Mouse (Mus musculus) heart, postnatal 0 days (tissue): ENCODE measurements around the gene Dennd2a. TPM values are rescaled to one million over a fixed set of nuclear protein-coding genes. Genes with fewer than 3 reads are reported as not detected.

Source experiments
- ATAC-seq: fragments of 200-750 bp; cut with Nextera tagmentation; 2 replicates; pipeline ENCODE4 v1.8.0; 2017; ENCODE audit warnings: low read depth, moderate number of reproducible peaks, moderate library complexity; ENCODE audit not compliant: insufficient read depth
- DNase-seq: peaks from one replicate; pipeline ENCODE4 v3.0.0-alpha.2; 2016; ENCODE audit warnings: low spot score
- H3K27ac ChIP-seq: fragments of 300-500 bp; sonication (generic); 2 replicates; pipeline ENCODE4 v1.5.1; 2014; ENCODE audit warnings: low read depth, mild to moderate bottlenecking
- H3K27me3 ChIP-seq: fragments of 300-500 bp; sonication (generic); 2 replicates; pipeline ENCODE4 v1.6.1; 2014; ENCODE audit warnings: low read length, mixed read lengths; ENCODE audit not compliant: control insufficient read depth, insufficient read depth
- H3K36me3 ChIP-seq: fragments of 300-500 bp; sonication (generic); replicated peaks from 2 replicates; pipeline ENCODE4 v1.6.1; 2014; ENCODE audit warnings: low read length, mixed read lengths; ENCODE audit not compliant: control insufficient read depth, insufficient read depth
- H3K4me1 ChIP-seq: fragments of 300-500 bp; sonication (generic); 2 replicates; pipeline ENCODE4 v1.6.1; 2014; ENCODE audit warnings: antibody characterized with exemption; ENCODE audit not compliant: control insufficient read depth, insufficient read depth
- H3K4me2 ChIP-seq: fragments of 300-500 bp; sonication (generic); 2 replicates; pipeline ENCODE4 v1.6.1; 2014; ENCODE audit warnings: low read depth, mild to moderate bottlenecking, low read length, moderate library complexity
- H3K4me3 ChIP-seq: fragments of 300-500 bp; sonication (generic); 2 replicates; pipeline ENCODE4 v1.5.1; 2014; ENCODE audit warnings: low read depth, low read length
- H3K9ac ChIP-seq: fragments of 300-500 bp; sonication (generic); replicated peaks from 2 replicates; pipeline ENCODE4 v1.6.1; 2014; ENCODE audit warnings: low read depth, low read length, mixed read lengths
- H3K9me3 ChIP-seq: fragments of 300-500 bp; sonication (generic); replicated peaks from 2 replicates; pipeline ENCODE4 v1.6.1; 2016; ENCODE audit warnings: low read length; ENCODE audit not compliant: control insufficient read depth
- CTCF ChIP-seq: IDR thresholded peaks from 2 replicates; pipeline ENCODE4 v1.5.1; 2016; ENCODE audit warnings: antibody characterized with exemption, control low read depth, low read depth
- EP300 ChIP-seq: IDR thresholded peaks from 2 replicates; pipeline ENCODE4 v1.6.1; 2016; ENCODE audit warnings: antibody characterized with exemption, low read depth
- WGBS: fragments of 180-500 bp; shearing (Covaris S2); extraction: QIAGEN DNeasy Blood & Tissue Kit; methylation state at CpG from one replicate; pipeline ENCODE4 v1.1.7; 2014; 5-methylcytosine and 5-hydroxymethylcytosine counted together
- polyA plus RNA-seq: library from polyadenylated mRNA; unstranded; fragments of >200 nt; fragmentation: Nextera tagmentation; extraction: Ambion mirVana; gene quantifications from 2 replicates; pipeline ENCODE4 v1.2.1, GENCODE M21; 2015
- total RNA-seq: library from RNA; depleted of rRNA; stranded (reverse); fragments of >200 nt; gene quantifications from 2 replicates; pipeline ENCODE4 v1.2.3, GENCODE M21; 2014; ENCODE audit warnings: low replicate concordance

Dennd2a gene
- total and polyA plus RNA-seq, 2 experiments from 2014 or later: 5.5 to 9.0 TPM

- no peak overlapping the region for H3K9ac ChIP-seq
- TF ChIP-seq EP300 (no peak), CTCF (no peak)
These were observed 54.2 kb downstream of the Dennd2a start for GRCm38 (mm10) chr6:39503476-39503875.

DNA sequence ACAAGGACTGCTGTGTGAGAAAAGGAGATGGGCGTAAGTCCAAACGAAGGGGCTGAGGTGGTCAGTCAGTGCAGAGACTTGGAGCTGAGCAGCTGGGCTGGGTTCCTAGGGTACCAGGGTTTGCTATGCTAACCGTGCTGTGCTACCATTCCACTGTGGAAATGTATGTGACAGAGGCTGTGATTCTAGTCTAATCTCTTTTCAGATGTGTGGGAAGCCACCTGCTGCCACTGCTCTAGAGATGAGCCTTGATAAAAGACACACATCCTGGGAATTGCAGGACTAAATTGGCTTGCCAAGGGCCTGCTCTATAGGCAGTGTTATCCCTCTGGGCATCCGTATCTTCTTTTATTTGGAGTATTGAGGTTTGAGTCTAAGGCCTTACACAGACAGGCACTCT, 60.5 kb downstream of the Dennd2a start:
- Histone ChIP-seq H3K9me3 (no peaks in the 10 kb centered on the region), H3K9ac (no peak overlapping the region), H3K27ac (no peak overlapping the region), H3K4me1 (no peaks in the 10 kb centered on the region), H3K4me2 (no peak overlapping the region), H3K36me3 (peaks cover 9% of the 10 kb centered on the region; the same call in 1 of the 2 replicates), H3K4me3 (no peak overlapping the region), H3K27me3 (no peaks in the 10 kb centered on the region)
- no peak for TF ChIP-seq EP300
- TF ChIP-seq CTCF: no peak
- whole genome bisulfite sequencing: 86% methylated on average over 4 of the region's 4 CpGs
- DNase-seq (no peak), ATAC-seq (no peak)

More at GRCm38 (mm10) chr6:39503476-39503875, 54.2 kb downstream of the Dennd2a start:
- Histone ChIP-seq H3K36me3 (peaks cover 14% of the 10 kb centered on the region), H3K4me1 (no peaks in the 10 kb centered on the region), H3K9me3 (no peaks in the 10 kb centered on the region), H3K4me2 (no peak overlapping the region), H3K4me3 (no peak overlapping the region), H3K27ac (no peak overlapping the region), H3K27me3 (no peaks in the 10 kb centered on the region)
- WGBS: 86% methylated on average over 7 of the region's 7 CpGs
- ATAC-seq (no peak), DNase-seq (no peak)

DNA sequence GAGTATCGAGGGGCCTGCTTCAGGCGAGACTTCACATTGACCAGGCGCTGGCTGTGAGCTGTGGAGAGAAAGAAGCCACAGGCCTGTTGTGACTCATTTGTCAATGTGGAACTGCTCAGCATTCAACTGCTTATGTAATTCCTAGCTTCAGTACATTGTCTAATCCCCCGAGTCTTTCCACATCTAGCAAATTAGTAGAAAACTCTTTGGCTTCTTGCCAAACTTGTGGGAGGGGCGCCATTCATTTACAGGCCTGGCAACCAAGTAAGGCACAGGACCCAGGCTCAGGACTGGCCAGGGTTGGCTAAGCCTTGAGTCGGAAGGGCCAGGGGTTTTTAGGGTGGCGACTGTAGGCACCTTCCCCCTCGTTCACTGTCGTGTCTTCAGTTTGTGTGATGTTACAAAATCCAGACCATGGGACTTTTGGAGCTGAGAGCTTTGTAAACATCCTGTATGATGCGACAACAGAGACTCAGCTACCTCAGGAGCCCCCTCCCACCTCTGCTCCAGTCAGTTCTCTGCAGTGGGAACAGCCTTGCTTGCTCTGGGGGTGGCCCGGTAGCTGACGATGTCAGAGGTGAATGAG, 64.4 kb downstream of the Dennd2a start:
- Histone ChIP-seq H3K9ac (no peak overlapping the region), H3K4me1 (no peaks in the 10 kb centered on the region), H3K27ac (no peak overlapping the region), H3K27me3 (no peaks in the 10 kb centered on the region), H3K9me3 (no peaks in the 10 kb centered on the region), H3K4me2 (no peak overlapping the region), H3K36me3 (peaks cover 27% of the 10 kb centered on the region), H3K4me3 (no peak overlapping the region)
- peak; percentile 33; the same call in 1 of the 2 replicates for ATAC-seq
- DNase-seq: peak; percentile 16
- no peak for TF ChIP-seq EP300
- no peak for TF ChIP-seq CTCF
- 56% methylated on average over 12 of the region's 12 CpGs for WGBS

DNA sequence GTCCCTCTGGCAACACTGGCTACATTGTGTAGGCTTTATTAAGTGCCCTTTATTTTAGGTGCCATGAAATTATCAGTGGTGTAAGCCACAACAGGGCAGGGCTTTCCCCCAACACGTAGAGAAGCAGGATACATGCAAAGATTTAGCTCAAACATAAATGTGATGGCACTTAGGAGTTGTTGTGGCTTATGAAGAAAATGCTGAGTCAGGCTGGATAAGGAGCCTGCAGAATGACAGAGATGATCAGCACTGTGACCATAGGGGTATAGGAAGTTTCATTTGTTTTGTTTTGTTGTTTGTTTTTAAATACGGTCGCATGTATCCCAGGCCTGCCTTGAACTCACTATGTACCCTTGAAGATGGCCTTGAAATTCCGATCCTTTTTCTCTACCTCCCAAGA, 65.5 kb downstream of the Dennd2a start:
- Histone ChIP-seq H3K4me1 (no peaks in the 10 kb centered on the region), H3K27ac (no peak overlapping the region), H3K36me3 (peaks cover 27% of the 10 kb centered on the region), H3K4me3 (no peak overlapping the region), H3K4me2 (no peak overlapping the region), H3K9ac (no peak overlapping the region), H3K9me3 (no peaks in the 10 kb centered on the region), H3K27me3 (no peaks in the 10 kb centered on the region)
- WGBS: 85% methylated on average over 4 of the region's 4 CpGs
- TF ChIP-seq EP300 (no peak), CTCF (no peak)
- ATAC-seq: no peak
- DNase-seq: no peak

GRCm38 (mm10) chr6:39491203-39491602, 66.5 kb downstream of the Dennd2a start:
- Histone ChIP-seq H3K9me3 (no peaks in the 10 kb centered on the region), H3K36me3 (peaks cover 27% of the 10 kb centered on the region), H3K9ac (no peak overlapping the region), H3K27ac (no peak overlapping the region), H3K4me1 (no peaks in the 10 kb centered on the region), H3K27me3 (no peaks in the 10 kb centered on the region), H3K4me2 (no peak overlapping the region), H3K4me3 (no peak overlapping the region)
- 91% methylated on average over 5 of the region's 5 CpGs for WGBS
- DNase-seq: no peak
- TF ChIP-seq EP300 (no peak), CTCF (no peak)
- no peak for ATAC-seq

DNA sequence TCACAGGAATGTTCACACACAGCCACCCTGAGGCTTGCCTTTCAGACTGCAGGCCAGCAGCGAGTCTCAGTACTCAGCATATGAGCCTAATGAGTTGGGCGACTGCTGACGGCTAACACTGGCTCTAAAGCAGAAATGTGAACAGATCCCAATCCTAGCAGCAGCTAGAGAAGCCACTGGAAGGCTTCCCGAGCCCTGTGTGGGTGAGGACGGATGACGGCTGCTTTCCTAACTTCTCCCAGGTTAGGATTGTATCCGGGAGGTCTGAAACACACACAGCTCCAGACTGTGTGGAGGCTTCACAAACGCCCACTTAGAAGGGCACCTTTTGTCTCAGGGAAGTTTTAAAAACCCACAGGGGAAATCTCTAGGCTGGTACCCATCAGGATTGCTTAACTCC, 69.4 kb downstream of the Dennd2a start:
- 89% methylated on average over 8 of the region's 8 CpGs for WGBS

More for the DNA sequence above, 69.4 kb downstream of the Dennd2a start:
- Histone ChIP-seq H3K9ac (no peak overlapping the region), H3K27ac (no peak overlapping the region), H3K9me3 (no peaks in the 10 kb centered on the region), H3K4me2 (no peak overlapping the region), H3K36me3 (peaks cover 27% of the 10 kb centered on the region), H3K4me3 (no peak overlapping the region), H3K4me1 (no peaks in the 10 kb centered on the region), H3K27me3 (no peaks in the 10 kb centered on the region)
- TF ChIP-seq EP300 (no peak), CTCF (no peak)
- ATAC-seq (no peak), DNase-seq (no peak)
